Mouse (Mus musculus): Measurements from ENCODE around the gene Mfn2. TPM values are rescaled to one million over a fixed set of nuclear protein-coding genes. Genes with fewer than 3 reads are reported as not detected.

Mfn2 gene
- polyA plus RNA-seq, 1 experiment from 2014 or later = 14.1 TPM

GRCm38 (mm10) chr4:147922341-147922740 lies 17.8 kb upstream of the Mfn2 start:
- TF ChIP-seq EP300 (IDR thresholded peaks at IDR 0.05; ENCODE audit: low read depth) = no peak
- TF ChIP-seq CTCF (IDR thresholded peaks at IDR 0.05; ENCODE audit: low read depth) = no peak
- WGBS (ENCODE audit: insufficient replicate concordance) = 49% methylated on average over 11 of the region's 11 CpGs
- Histone ChIP-seq H3K27ac (ENCODE audit: low read depth) (no peak overlapping the region), H3K4me1 (ENCODE audit: insufficient read depth) (no peaks in the 10 kb centered on the region; the same call in 1 of the 2 replicates), H3K36me3 (replicated peaks; ENCODE audit: insufficient read depth, low read length) (peaks cover 18% of the 10 kb centered on the region), H3K27me3 (ENCODE audit: insufficient read depth, low read length) (no peaks in the 10 kb centered on the region), H3K9ac (replicated peaks) (no peak overlapping the region), H3K9me3 (ENCODE audit: low read length) (no peaks in the 10 kb centered on the region), H3K4me2 (ENCODE audit: low read depth, low read length) (no peak overlapping the region; the same call in 1 of the 2 replicates), H3K4me3 (ENCODE audit: low read depth, low read length) (no peak overlapping the region)
- DNase-seq (no peak), ATAC-seq (peak; percentile 35; the same call in 1 of the 2 replicates)

GRCm38 (mm10) chr4:147920973-147921372 lies 16.5 kb upstream of the Mfn2 start:
- H3K4me1 ChIP-seq (ENCODE audit: insufficient read depth) = no peaks in the 10 kb centered on the region
- no peak overlapping the region for H3K9ac ChIP-seq (replicated peaks)
- no peaks in the 10 kb centered on the region for H3K27me3 ChIP-seq (ENCODE audit: insufficient read depth, low read length)
- WGBS (ENCODE audit: insufficient replicate concordance) = 75% methylated on average over 10 of the region's 10 CpGs
- no peak overlapping the region for H3K4me2 ChIP-seq (ENCODE audit: low read depth, low read length)
- no peak overlapping the region for H3K4me3 ChIP-seq (ENCODE audit: low read depth, low read length)
- TF ChIP-seq CTCF (IDR thresholded peaks at IDR 0.05; ENCODE audit: low read depth) (no peak), EP300 (IDR thresholded peaks at IDR 0.05; ENCODE audit: low read depth) (no peak)
- no peak for DNase-seq
- no peak for ATAC-seq
- H3K27ac ChIP-seq (ENCODE audit: low read depth) = no peak overlapping the region
- H3K9me3 ChIP-seq (ENCODE audit: low read length) = no peaks in the 10 kb centered on the region
- peaks cover 21% of the 10 kb centered on the region for H3K36me3 ChIP-seq (replicated peaks; ENCODE audit: insufficient read depth, low read length)

GRCm38 (mm10) chr4:147918459-147919121 lies 14.1 kb upstream of the Mfn2 start:
- WGBS (ENCODE audit: insufficient replicate concordance) = 50% methylated on average over 7 of the region's 7 CpGs
- H3K27me3 ChIP-seq (ENCODE audit: insufficient read depth, low read length) = no peaks in the 10 kb centered on the region
- H3K36me3 ChIP-seq (replicated peaks; ENCODE audit: insufficient read depth, low read length) = peaks cover 18% of the 10 kb centered on the region
- ATAC-seq (peak; percentile 51; the same call in 1 of the 2 replicates), DNase-seq (peak; percentile 49)
- H3K4me2 ChIP-seq (ENCODE audit: low read depth, low read length) = no peak overlapping the region
- no peaks in the 10 kb centered on the region for H3K4me1 ChIP-seq (ENCODE audit: insufficient read depth)
- H3K27ac ChIP-seq (ENCODE audit: low read depth) = no peak overlapping the region
- no peak overlapping the region; the same call in 1 of the 2 replicates for H3K9ac ChIP-seq (replicated peaks)
- no peaks in the 10 kb centered on the region for H3K9me3 ChIP-seq (ENCODE audit: low read length)
- TF ChIP-seq EP300 (IDR thresholded peaks at IDR 0.05; ENCODE audit: low read depth) (no peak), CTCF (IDR thresholded peaks at IDR 0.05; ENCODE audit: low read depth) (peak; percentile 74)
- H3K4me3 ChIP-seq (ENCODE audit: low read depth, low read length) = no peak overlapping the region

- Histone ChIP-seq H3K9me3 (ENCODE audit: low read length) (no peaks in the 10 kb centered on the region), H3K4me3 (ENCODE audit: low read depth, low read length) (no peak overlapping the region), H3K27ac (ENCODE audit: low read depth) (no peak overlapping the region), H3K36me3 (replicated peaks; ENCODE audit: insufficient read depth, low read length) (peaks cover 8% of the 10 kb centered on the region; the same call in 1 of the 2 replicates), H3K4me2 (ENCODE audit: low read depth, low read length) (no peak overlapping the region), H3K4me1 (ENCODE audit: insufficient read depth) (no peaks in the 10 kb centered on the region), H3K9ac (replicated peaks) (no peak overlapping the region), H3K27me3 (ENCODE audit: insufficient read depth, low read length) (no peaks in the 10 kb centered on the region)
- DNase-seq = no peak
- WGBS (ENCODE audit: insufficient replicate concordance) = 90% methylated on average over 5 of the region's 5 CpGs
- no peak for ATAC-seq
- no peak for TF ChIP-seq CTCF (IDR thresholded peaks at IDR 0.05; ENCODE audit: low read depth)
- TF ChIP-seq EP300 (IDR thresholded peaks at IDR 0.05; ENCODE audit: low read depth) = no peak
Observed at GRCm38 (mm10) chr4:147909486-147909885, 5.0 kb upstream of the Mfn2 start.

GRCm38 (mm10) chr4:147906230-147906629 lies 1.7 kb upstream of the Mfn2 start:
- no peak overlapping the region for H3K4me2 ChIP-seq (ENCODE audit: low read depth, low read length)
- 83% methylated on average over 5 of the region's 5 CpGs for WGBS (ENCODE audit: insufficient replicate concordance)
- no peaks in the 10 kb centered on the region for H3K9me3 ChIP-seq (ENCODE audit: low read length)
- no peaks in the 10 kb centered on the region for H3K27me3 ChIP-seq (ENCODE audit: insufficient read depth, low read length)
- no peak overlapping the region for H3K4me3 ChIP-seq (ENCODE audit: low read depth, low read length)
- no peak overlapping the region for H3K27ac ChIP-seq (ENCODE audit: low read depth)
- DNase-seq = no peak
- TF ChIP-seq EP300 (IDR thresholded peaks at IDR 0.05; ENCODE audit: low read depth) = no peak
- no peak for TF ChIP-seq CTCF (IDR thresholded peaks at IDR 0.05; ENCODE audit: low read depth)
- no peak for ATAC-seq
- no peak overlapping the region for H3K9ac ChIP-seq (replicated peaks)
- H3K4me1 ChIP-seq (ENCODE audit: insufficient read depth) = peaks cover 11% of the 10 kb centered on the region
- H3K36me3 ChIP-seq (replicated peaks; ENCODE audit: insufficient read depth, low read length) = peaks cover 15% of the 10 kb centered on the region

- Histone ChIP-seq H3K4me3 (ENCODE audit: low read depth, low read length) (peak overlapping the region; percentile 89), H3K9ac (replicated peaks) (peak overlapping the region; percentile 92), H3K27ac (ENCODE audit: low read depth) (peak overlapping the region; percentile 91), H3K27me3 (ENCODE audit: insufficient read depth, low read length) (no peaks in the 10 kb centered on the region), H3K4me2 (ENCODE audit: low read depth, low read length) (peak overlapping the region; percentile 91), H3K36me3 (replicated peaks; ENCODE audit: insufficient read depth, low read length) (peaks cover 12% of the 10 kb centered on the region), H3K4me1 (ENCODE audit: insufficient read depth) (peaks cover 11% of the 10 kb centered on the region), H3K9me3 (ENCODE audit: low read length) (no peaks in the 10 kb centered on the region)
- WGBS (ENCODE audit: insufficient replicate concordance) = 2% methylated on average over 8 of the region's 8 CpGs
- TF ChIP-seq CTCF (IDR thresholded peaks at IDR 0.05; ENCODE audit: low read depth) (no peak), EP300 (IDR thresholded peaks at IDR 0.05; ENCODE audit: low read depth) (no peak)
- peak; percentile 78 for ATAC-seq
- DNase-seq = no peak
Observed at GRCm38 (mm10) chr4:147905090-147905659, 671 bp upstream of the Mfn2 start.

Measured in liver, postnatal 0 days (tissue).